Mouse (Mus musculus) spleen, adult 2 months (tissue): ENCODE measurements around the gene Washc1. TPM values are rescaled to one million over a fixed set of nuclear protein-coding genes. Genes with fewer than 3 reads are reported as not detected.
"Not testable (repeated sequence)": the region's sequence is repeated elsewhere in the genome, so short reads cannot be mapped to it uniquely, and the experiment has no call there.

Experiments used
- DNase-seq, 2 experiments: peaks; one replicate each; pipeline versions ENCODE4 v3.0.0 to v3.0.0-alpha.2; 2012 to 2021; ENCODE audit warnings: low spot score in 2 of 2, low read depth in 1 of 2
- H3K27ac ChIP-seq: fragments of 200-500 bp; 2 replicates; pipeline ENCODE4 v1.5.1; 2012; ENCODE audit warnings: low read length, inconsistent platforms; ENCODE audit not compliant: insufficient read depth
- H3K27me3 ChIP-seq: fragments of 200-500 bp; 2 replicates; pipeline ENCODE4 v1.6.1; 2012; ENCODE audit warnings: mild to moderate bottlenecking, moderate library complexity, low read length, inconsistent platforms; ENCODE audit not compliant: control insufficient read depth, insufficient read depth
- H3K36me3 ChIP-seq: fragments of 200-500 bp; 2 replicates; pipeline ENCODE4 v1.6.1; 2012; ENCODE audit warnings: mild to moderate bottlenecking, low read length, inconsistent platforms; ENCODE audit not compliant: control insufficient read depth, insufficient read depth
- H3K4me1 ChIP-seq: fragments of 200-500 bp; 2 replicates; pipeline ENCODE4 v1.6.1; 2011; ENCODE audit warnings: inconsistent platforms; ENCODE audit not compliant: control insufficient read depth, insufficient read depth, insufficient read length
- H3K4me3 ChIP-seq: fragments of 200-500 bp; 2 replicates; pipeline ENCODE4 v1.5.1; 2011; ENCODE audit warnings: mild to moderate bottlenecking, inconsistent platforms; ENCODE audit not compliant: insufficient read depth, insufficient read length; ENCODE audit errors: extremely low read depth
- CTCF ChIP-seq: fragments of 200-500 bp; IDR thresholded peaks from 2 replicates; pipeline ENCODE4 v1.5.1; 2011; ENCODE audit warnings: mild to moderate bottlenecking, inconsistent platforms; ENCODE audit not compliant: insufficient read depth, insufficient read length, insufficient replicate concordance; ENCODE audit errors: extremely low read depth
- POLR2A ChIP-seq: fragments of 200-500 bp; IDR thresholded peaks from 2 replicates; pipeline ENCODE4 v1.6.1; 2011; ENCODE audit warnings: low read depth, low read length, inconsistent platforms
- WGBS: fragments of 180-500 bp; shearing (Covaris S2); methylation state at CpG from one replicate; pipeline ENCODE4 v1.1.7; 2018; 5-methylcytosine and 5-hydroxymethylcytosine counted together
- polyA plus RNA-seq: library from polyadenylated mRNA; depleted of rRNA; stranded (reverse); fragments of >200 nt; gene quantifications from 2 replicates; pipeline ENCODE4 v1.2.3, GENCODE M21; 2012; rRNA removed

Gene Washc1
- 36.3 and 43.7 TPM in 2 replicates for polyA plus RNA-seq

DNA sequence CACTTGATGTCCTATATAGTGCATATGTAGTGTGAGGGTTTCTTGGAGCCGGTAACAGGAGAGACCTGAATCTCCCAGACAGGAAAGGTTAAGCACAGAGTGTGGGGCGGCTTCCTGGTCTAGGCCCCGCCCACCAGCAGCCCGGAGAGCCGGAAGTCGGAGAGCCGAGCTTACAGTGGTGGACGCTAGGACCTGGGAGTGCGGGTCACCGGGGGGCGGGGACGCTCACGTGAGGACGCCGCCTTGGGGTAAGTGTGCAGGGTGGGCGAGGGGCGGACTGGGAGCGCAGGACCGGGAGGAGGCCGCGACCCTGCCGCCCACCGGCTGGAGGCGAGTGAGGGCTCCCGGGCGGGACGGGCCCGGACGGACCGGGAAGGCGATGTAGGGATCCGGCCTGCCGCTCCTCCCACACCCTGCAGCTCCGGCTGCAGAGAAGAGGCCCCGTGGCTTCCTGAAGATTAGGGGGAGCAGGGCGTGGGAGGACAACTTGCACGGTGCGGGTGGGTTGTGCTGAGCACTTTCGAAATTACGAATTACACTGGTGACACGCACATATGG is at the start of gene Washc1:
Gene Washc1, plus strand, starts transcription at position 144 of the 558 bp plus-strand sequence.
- H3K4me1 ChIP-seq: peaks cover 4% of the 10 kb centered on the region; the same call in 1 of the 2 replicates
- peak; percentile 67 to 87 for DNase-seq
- H3K4me3 ChIP-seq: peak within 1 kb of the TSS; percentile 94
- WGBS: under 1% methylated on average over 40 of the region's 41 CpGs
- H3K36me3 ChIP-seq: peaks cover 18% of the 10 kb centered on the region
- H3K27me3 ChIP-seq: no peaks in the 10 kb centered on the region
- TF ChIP-seq CTCF (no peak), POLR2A (no peak; the same call in 1 of the 2 replicates)
- peak within 1 kb of the TSS; percentile 81 for H3K27ac ChIP-seq

DNA sequence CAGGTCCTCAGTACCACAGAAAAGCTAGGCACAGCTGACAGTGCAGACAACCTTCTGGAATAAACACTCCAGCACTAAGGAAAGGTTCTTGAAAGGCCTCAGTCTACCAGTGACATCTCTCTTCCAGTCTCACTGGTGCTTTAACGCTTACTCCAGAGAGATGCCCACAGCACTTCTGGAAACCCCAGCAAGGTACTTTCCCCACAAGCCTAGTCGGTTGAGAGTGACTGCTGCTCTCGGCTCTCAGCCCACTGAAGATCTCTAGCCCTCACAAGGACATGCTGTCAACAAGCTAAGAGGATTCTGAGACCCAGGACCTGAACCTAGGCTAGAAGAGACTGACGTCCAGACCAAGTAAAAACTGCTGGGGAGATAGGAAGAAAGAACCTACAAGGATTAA is 46.2 kb upstream of the Washc1 start:
- Histone ChIP-seq H3K4me1 (peaks cover 5% of the 10 kb centered on the region; the same call in 1 of the 2 replicates), H3K27me3 (no peaks in the 10 kb centered on the region), H3K27ac (no peak overlapping the region), H3K4me3 (no peak overlapping the region), H3K36me3 (no peaks in the 10 kb centered on the region; the same call in 1 of the 2 replicates)
- DNase-seq: no peak
- WGBS: 67% methylated on average over 4 of the region's 4 CpGs
- no peak for TF ChIP-seq POLR2A
- TF ChIP-seq CTCF: no peak

DNA sequence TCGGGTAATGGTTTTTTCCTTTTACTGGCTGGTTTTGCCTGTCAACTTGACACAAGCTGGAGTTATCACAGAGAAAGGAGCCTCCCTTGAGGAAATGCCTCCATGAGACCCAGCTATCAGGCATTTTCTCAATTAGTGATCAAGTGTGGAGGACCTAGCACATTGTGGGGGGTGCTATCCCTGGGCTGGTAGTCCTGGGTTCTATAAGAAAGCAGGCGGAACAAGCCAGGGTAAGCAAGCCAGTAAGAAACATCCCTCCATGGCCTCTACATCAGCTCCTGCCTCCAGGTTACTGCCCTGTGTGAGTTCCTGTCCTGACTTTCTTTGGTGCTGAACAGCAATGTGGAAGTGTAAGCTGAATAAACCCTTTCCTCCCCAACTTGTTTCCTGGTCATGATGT is 42.3 kb upstream of the Washc1 start:
- 92% methylated on average over 2 of the region's 2 CpGs for WGBS
- H3K4me1 ChIP-seq, H3K27me3 ChIP-seq, H3K36me3 ChIP-seq, H3K27ac ChIP-seq, DNase-seq, H3K4me3 ChIP-seq: not testable (repeated sequence)

DNA sequence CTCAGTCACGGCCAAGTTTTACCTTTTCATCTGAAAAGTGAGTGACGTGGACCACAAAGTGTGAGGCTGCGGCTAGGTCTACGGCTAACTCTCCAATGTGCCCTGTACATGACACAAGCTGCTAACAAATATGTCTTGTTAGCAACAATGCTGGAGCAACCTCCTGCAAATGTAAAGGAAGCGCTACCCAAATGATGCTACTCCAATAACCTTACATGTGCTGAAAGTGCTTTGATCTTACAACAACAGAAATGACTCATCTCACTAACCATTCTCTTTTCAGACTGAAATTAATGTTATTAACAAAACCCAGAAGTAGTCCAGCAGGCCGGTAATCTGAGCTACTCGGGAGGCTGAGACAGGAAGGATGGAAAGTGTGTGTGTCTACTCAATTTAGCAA is 37.4 kb upstream of the Washc1 start:
- WGBS: 84% methylated on average over 7 of the region's 7 CpGs
- Histone ChIP-seq H3K4me1 (peaks cover 4% of the 10 kb centered on the region; the same call in 1 of the 2 replicates), H3K4me3 (no peak overlapping the region), H3K27me3 (no peaks in the 10 kb centered on the region), H3K36me3 (no peaks in the 10 kb centered on the region; the same call in 1 of the 2 replicates), H3K27ac (no peak overlapping the region)
- DNase-seq: no peak
- TF ChIP-seq CTCF: no peak
- no peak for TF ChIP-seq POLR2A

DNA sequence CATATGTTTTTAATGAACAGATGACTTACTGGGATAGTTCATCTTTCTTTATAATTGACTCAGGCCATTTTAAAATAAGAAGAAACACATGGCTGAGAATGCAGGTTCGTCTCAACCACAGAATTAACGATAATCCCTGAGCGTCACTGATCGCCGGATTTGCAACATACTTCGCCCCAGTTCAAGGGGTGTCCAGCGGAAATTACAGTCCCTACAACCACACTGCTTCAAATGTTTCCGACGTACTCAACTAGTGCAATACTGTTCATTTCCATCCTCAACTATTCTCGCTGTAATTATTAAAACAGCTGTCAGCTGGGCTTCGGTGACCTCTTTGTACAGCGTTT is 35.5 kb upstream of the Washc1 start:
- TF ChIP-seq POLR2A: no peak
- no peak for TF ChIP-seq CTCF
- H3K36me3 ChIP-seq: peaks cover 8% of the 10 kb centered on the region
- no peaks in the 10 kb centered on the region for H3K27me3 ChIP-seq
- peaks cover 4% of the 10 kb centered on the region; the same call in 1 of the 2 replicates for H3K4me1 ChIP-seq
- WGBS: under 1% methylated on average over 12 of the region's 12 CpGs
- peak in 1 of 2 experiments; percentile 5 for DNase-seq
- H3K4me3 ChIP-seq: peak overlapping the region; percentile 90
- H3K27ac ChIP-seq: peak overlapping the region; percentile 93

DNA sequence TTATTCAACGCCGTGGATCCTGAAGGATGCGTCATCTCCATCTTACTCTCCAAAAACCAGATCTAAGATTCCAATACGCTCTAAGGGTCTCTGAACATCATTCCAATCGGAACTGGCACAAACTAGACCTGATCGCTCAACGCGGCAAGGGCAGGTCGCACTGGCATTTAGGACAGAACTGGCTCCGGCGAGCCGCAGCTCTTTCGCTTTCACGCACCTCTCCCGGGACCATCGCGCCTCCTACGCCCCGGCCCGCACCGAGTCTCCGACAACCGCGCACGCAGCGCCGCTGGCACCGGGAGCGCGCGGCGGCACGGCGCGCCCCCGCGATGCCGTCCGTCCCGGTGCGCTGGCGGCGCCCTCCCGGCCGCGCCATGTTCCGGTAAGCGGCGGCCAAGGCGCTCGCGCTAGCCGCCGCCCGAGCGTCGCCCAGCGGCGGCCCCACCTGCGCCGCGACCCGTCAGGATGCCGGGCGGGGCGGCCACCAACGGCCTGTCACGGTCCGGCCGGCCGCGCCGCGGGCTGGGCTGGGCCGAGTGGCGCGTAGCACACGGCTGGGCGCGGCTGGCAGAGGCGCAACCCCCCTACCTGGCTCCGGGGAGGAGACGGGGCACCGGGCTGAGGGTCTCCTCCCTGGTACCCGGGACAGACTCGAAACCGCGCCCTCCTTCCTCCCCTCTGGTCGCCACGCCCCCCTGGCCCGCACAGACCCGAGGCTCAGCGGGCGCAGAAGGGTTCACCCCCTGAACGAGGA is 35.0 kb upstream of the Washc1 start:
- peak; percentile 7 to 33 for DNase-seq
- TF ChIP-seq POLR2A (no peak), CTCF (no peak)
- Histone ChIP-seq H3K36me3 (peaks cover 11% of the 10 kb centered on the region), H3K4me3 (peak overlapping the region; percentile 90), H3K4me1 (peaks cover 4% of the 10 kb centered on the region; the same call in 1 of the 2 replicates), H3K27me3 (no peaks in the 10 kb centered on the region), H3K27ac (peak overlapping the region; percentile 93)
- WGBS: 3% methylated on average over 92 of the region's 95 CpGs

DNA sequence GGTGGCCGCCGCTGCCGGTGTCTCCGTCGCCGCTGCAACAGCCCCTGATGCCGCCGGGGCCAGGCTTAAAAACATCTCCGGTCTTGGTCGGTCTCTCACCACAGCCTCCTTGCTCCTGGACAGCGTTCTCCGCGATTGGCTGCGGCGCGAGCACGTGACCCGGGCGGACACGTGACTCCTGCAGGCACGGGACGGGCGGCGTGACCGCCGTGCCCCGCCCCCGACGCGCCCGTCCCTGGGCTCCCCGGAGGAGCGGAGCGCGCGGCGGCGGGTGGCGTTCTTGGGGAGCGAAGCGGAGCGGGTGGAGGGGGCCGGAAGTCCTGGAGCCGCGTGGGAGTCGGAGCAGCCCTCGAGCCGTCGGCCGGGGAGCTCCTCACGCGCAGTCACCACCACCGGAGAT is 34.4 kb upstream of the Washc1 start, which contains the start of gene Ankrd12:
Gene Ankrd12, minus strand, starts transcription at position 156 of the 400 bp plus-strand sequence.
- Histone ChIP-seq H3K36me3 (peaks cover 11% of the 10 kb centered on the region), H3K27ac (peak within 1 kb of the TSS; percentile 93), H3K27me3 (no peaks in the 10 kb centered on the region), H3K4me1 (peaks cover 4% of the 10 kb centered on the region; the same call in 1 of the 2 replicates), H3K4me3 (peak within 1 kb of the TSS; percentile 90)
- under 1% methylated on average over 50 of the region's 53 CpGs for whole genome bisulfite sequencing
- DNase-seq: peak; percentile 85 to 97
- no peak for TF ChIP-seq CTCF
- peak; percentile 10; the same call in 1 of the 2 replicates for TF ChIP-seq POLR2A
